Mouse (Mus musculus) kidney, embryonic 16.5 days (tissue): ENCODE measurements around the gene Trim43c. TPM values are rescaled to one million over a fixed set of nuclear protein-coding genes. Genes with fewer than 3 reads are reported as not detected.
A peak's percentile ranks its signal among the peaks of the same experiment; 100 is the strongest.
"Not testable (repeated sequence)": the region's sequence is repeated elsewhere in the genome, so short reads cannot be mapped to it uniquely, and the experiment has no call there.

ENCODE experiments used
- ATAC-seq: fragments of 200-750 bp; cut with Nextera tagmentation; 2 replicates; pipeline ENCODE4 v1.8.0; 2017; ENCODE audit warnings: moderate TSS enrichment; ENCODE audit not compliant: low FRiP score, low TSS enrichment
- H3K27ac ChIP-seq: fragments of 300-500 bp; sonication (generic); 2 replicates; pipeline ENCODE4 v1.5.1; 2014; ENCODE audit warnings: low read length
- H3K27me3 ChIP-seq: fragments of 300-500 bp; sonication (generic); 2 replicates; pipeline ENCODE4 v1.6.1; 2014; ENCODE audit warnings: low read length, control low read depth, mixed read lengths; ENCODE audit not compliant: insufficient read depth
- H3K36me3 ChIP-seq: fragments of 300-500 bp; sonication (generic); 2 replicates; pipeline ENCODE4 v1.6.1; 2014; ENCODE audit warnings: low read length, control low read depth, mixed read lengths; ENCODE audit not compliant: insufficient read depth
- H3K4me1 ChIP-seq: fragments of 300-500 bp; sonication (generic); 2 replicates; pipeline ENCODE4 v1.6.1; 2014; ENCODE audit warnings: low read length, control low read depth, mixed read lengths; ENCODE audit not compliant: insufficient read depth
- H3K4me2 ChIP-seq: fragments of 300-500 bp; sonication (generic); replicated peaks from 2 replicates; pipeline ENCODE4 v1.6.1; 2014; ENCODE audit warnings: low read depth, low read length
- H3K4me3 ChIP-seq: fragments of 300-500 bp; sonication (generic); 2 replicates; pipeline ENCODE4 v1.5.1; 2014; ENCODE audit warnings: mild to moderate bottlenecking, low read length
- H3K9ac ChIP-seq: fragments of 300-500 bp; sonication (generic); replicated peaks from 2 replicates; pipeline ENCODE4 v1.6.1; 2014; ENCODE audit warnings: low read length
- H3K9me3 ChIP-seq: fragments of 300-500 bp; sonication (generic); 2 replicates; pipeline ENCODE4 v1.6.1; 2016; ENCODE audit warnings: low read length, control low read depth
- WGBS: fragments of 180-500 bp; shearing (Covaris S2); extraction: QIAGEN DNeasy Blood & Tissue Kit; methylation state at CpG from one replicate; pipeline ENCODE4 v1.1.7; 2014; 5-methylcytosine and 5-hydroxymethylcytosine counted together
- polyA plus RNA-seq: library from polyadenylated mRNA; unstranded; fragments of >200 nt; fragmentation: Nextera tagmentation; extraction: Ambion mirVana; gene quantifications from 2 replicates; pipeline ENCODE4 v1.2.1, GENCODE M21; 2015

Gene Trim43c
- polyA plus RNA-seq = 0.12 and 0.35 TPM in 2 replicates

DNA sequence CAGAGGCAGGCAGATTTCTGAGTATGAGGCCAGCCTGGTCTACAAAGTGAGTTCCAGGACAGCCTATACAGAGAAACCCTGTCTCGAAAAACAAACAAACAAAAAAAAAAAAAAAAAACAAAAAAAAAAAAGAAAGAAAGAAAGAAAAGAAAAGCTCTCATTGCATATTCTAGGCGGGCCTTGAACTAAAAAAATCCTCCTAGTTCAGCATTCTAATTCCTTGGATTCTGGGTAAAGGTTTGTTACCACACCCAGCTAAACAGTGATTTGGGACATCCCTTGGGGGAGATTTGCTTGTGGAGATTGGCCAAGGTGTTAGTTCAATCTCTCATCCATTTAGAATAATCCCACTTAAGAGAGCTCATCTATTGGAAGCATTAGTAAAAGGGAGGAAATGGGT is at the start of gene Trim43c:
Trim43c (plus strand) TSS at position 301 of the 400 bp plus-strand sequence.
- not testable (repeated sequence) for H3K4me3 ChIP-seq, H3K9me3 ChIP-seq, H3K36me3 ChIP-seq, H3K4me2 ChIP-seq, H3K4me1 ChIP-seq, H3K27me3 ChIP-seq, H3K9ac ChIP-seq, H3K27ac ChIP-seq, ATAC-seq
- WGBS = 77% methylated on average over 2 of the region's 2 CpGs

- not testable (repeated sequence) for H3K4me1 ChIP-seq, H3K4me2 ChIP-seq, H3K9ac ChIP-seq, H3K27ac ChIP-seq, H3K4me3 ChIP-seq, H3K36me3 ChIP-seq, H3K9me3 ChIP-seq, H3K27me3 ChIP-seq, ATAC-seq
- WGBS = 45% methylated on average over 6 of the region's 7 CpGs
These were observed 14.1 kb downstream of the Trim43c start for GRCm38 (mm10) chr9:88853072-88853471.

DNA sequence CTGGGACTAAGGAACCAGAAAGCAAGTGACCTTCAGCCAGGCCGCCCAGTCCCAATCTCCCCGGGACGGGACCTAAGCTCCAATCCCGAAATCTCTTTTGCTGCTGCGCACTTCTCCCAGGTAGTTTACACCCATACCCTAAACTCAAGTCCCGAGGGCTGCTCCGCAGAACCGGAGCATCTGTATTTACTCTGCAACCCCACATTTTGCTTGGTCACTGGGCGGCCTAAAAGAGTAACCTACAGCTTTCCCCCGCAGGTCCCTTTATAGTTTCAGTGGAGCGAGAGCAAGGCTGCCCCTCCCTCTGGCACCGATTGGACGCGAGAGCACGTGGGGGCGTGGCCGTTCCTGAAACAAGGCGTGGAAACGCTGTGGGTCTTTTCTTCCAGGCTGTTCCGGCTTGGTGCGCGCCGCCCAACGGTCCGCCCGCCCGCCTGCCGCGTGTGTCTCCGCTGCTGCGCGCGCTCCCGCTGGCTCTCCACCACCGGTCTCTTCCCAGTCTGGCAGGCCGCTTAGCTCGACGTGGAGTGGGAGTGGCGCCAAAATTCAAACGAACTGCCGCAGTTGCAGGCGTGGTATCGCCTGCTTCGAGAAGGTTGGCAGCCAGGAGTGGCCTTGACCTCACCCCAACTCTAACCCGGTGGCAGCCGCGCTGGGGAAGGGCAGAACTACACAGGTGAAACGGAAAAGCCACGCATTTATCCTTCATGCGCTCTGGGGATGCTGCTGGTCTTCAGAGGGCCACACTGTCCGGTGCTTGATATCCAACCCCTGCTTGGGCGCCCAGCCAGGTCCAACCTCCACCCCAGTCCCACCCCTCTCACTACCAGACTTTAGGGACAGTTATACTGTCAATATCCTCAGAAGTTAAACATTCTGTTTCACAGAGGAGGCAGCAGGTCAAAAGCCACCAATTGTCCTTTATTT is 19.9 kb downstream of the Trim43c start:
- ATAC-seq = peak; percentile 98
- WGBS = 1% methylated on average over 43 of the region's 52 CpGs
- not testable (repeated sequence) for H3K9me3 ChIP-seq, H3K27me3 ChIP-seq, H3K36me3 ChIP-seq, H3K27ac ChIP-seq, H3K4me1 ChIP-seq
- Histone ChIP-seq H3K4me3 (peak overlapping the region; percentile 48), H3K4me2 (peak overlapping the region; percentile 68), H3K9ac (peak overlapping the region; percentile 61)

Other genes with a start within 250 kb of the Trim43c start
- gene Mthfsl, start 118.9 kb upstream of the Trim43c start, polyA plus RNA-seq = 37.9 and 50.8 TPM in 2 replicates
- gene Bcl2a1d, start 107.2 kb upstream of the Trim43c start, polyA plus RNA-seq = 0.35 and 0.67 TPM in 2 replicates
- gene Bcl2a1a, start 117.7 kb downstream of the Trim43c start, polyA plus RNA-seq = 0.24 TPM in 1 of 2 replicates, not detected in the other